Mouse (Mus musculus): ENCODE data around the gene Cttnbp2nl. TPM values are rescaled to one million over a fixed set of nuclear protein-coding genes. Genes with fewer than 3 reads are reported as not detected.

Cttnbp2nl gene
- total RNA-seq, 2 experiments from 2014 or later, result 0.30 to 1.3 TPM

Other genes with a start within 250 kb of the Cttnbp2nl start
- 2.1 and 2.9 TPM in 2 replicates for gene Mov10, start 234.6 kb downstream of the Cttnbp2nl start, total RNA-seq (2015; ENCODE audit: low replicate concordance)
- 0.64 and 3.6 TPM in 2 replicates for gene Mov10, start 234.6 kb downstream of the Cttnbp2nl start, total RNA-seq (2017; ENCODE audit: low replicate concordance)
- gene St7l, start 189.1 kb downstream of the Cttnbp2nl start, total RNA-seq (2015; ENCODE audit: low replicate concordance), result 18.9 and 28.1 TPM in 2 replicates
- gene St7l, start 189.1 kb downstream of the Cttnbp2nl start, total RNA-seq (2017; ENCODE audit: low replicate concordance), result 6.4 and 19.6 TPM in 2 replicates
- 125 and 127 TPM in 2 replicates for gene Capza1, start 188.6 kb downstream of the Cttnbp2nl start, total RNA-seq (2015; ENCODE audit: low replicate concordance)
- gene Capza1, start 188.6 kb downstream of the Cttnbp2nl start, total RNA-seq (2017; ENCODE audit: low replicate concordance), result 73.6 and 89.7 TPM in 2 replicates
- not detected in 2 replicates for gene Wnt2b, start 91.2 kb downstream of the Cttnbp2nl start, total RNA-seq (2015; ENCODE audit: low replicate concordance)
- gene Wnt2b, start 91.2 kb downstream of the Cttnbp2nl start, total RNA-seq (2017; ENCODE audit: low replicate concordance), result not detected in 2 replicates
- not detected in 2 replicates for gene 4930564D02Rik, start 13.7 kb upstream of the Cttnbp2nl start, total RNA-seq (2015; ENCODE audit: low replicate concordance)
- gene 4930564D02Rik, start 13.7 kb upstream of the Cttnbp2nl start, total RNA-seq (2017; ENCODE audit: low replicate concordance), result not detected in 2 replicates